Mouse (Mus musculus): ENCODE data around the gene Prx.
"Not testable (repeated sequence)": the region's sequence is repeated elsewhere in the genome, so short reads cannot be mapped to it uniquely, and the experiment has no call there.

Prx gene

GRCm38 (mm10) chr7:27481627-27481969 lies 17.5 kb upstream of the Prx start:
- ATAC-seq (ENCODE audit: insufficient number of reproducible peaks, low FRiP score, low TSS enrichment), result peak; percentile 63; the same call in 1 of the 2 replicates

- no peak for ATAC-seq (ENCODE audit: insufficient number of reproducible peaks, low FRiP score, low TSS enrichment)
Measured at GRCm38 (mm10) chr7:27483860-27484259, 15.3 kb upstream of the Prx start.

GRCm38 (mm10) chr7:27486102-27486769 lies 12.9 kb upstream of the Prx start:
- no peak for ATAC-seq (ENCODE audit: insufficient number of reproducible peaks, low FRiP score, low TSS enrichment)

GRCm38 (mm10) chr7:27486770-27487697 lies 12.1 kb upstream of the Prx start, which contains the start of gene Sertad1:
Gene Sertad1, plus strand, starts transcription at chr7:27486910.
- ATAC-seq (ENCODE audit: insufficient number of reproducible peaks, low FRiP score, low TSS enrichment), result peak; percentile 88

GRCm38 (mm10) chr7:27487740-27488268 lies 11.3 kb upstream of the Prx start:
- no peak for ATAC-seq (ENCODE audit: insufficient number of reproducible peaks, low FRiP score, low TSS enrichment)

- ATAC-seq (ENCODE audit: insufficient number of reproducible peaks, low FRiP score, low TSS enrichment), result no peak
Measured at GRCm38 (mm10) chr7:27489270-27489869, 9.8 kb upstream of the Prx start.

- no peak for ATAC-seq (ENCODE audit: insufficient number of reproducible peaks, low FRiP score, low TSS enrichment)
Measured at GRCm38 (mm10) chr7:27490227-27490542, 8.9 kb upstream of the Prx start.

GRCm38 (mm10) chr7:27490543-27491329 lies 8.4 kb upstream of the Prx start:
- peak; percentile 53 for ATAC-seq (ENCODE audit: insufficient number of reproducible peaks, low FRiP score, low TSS enrichment)

- no peak for ATAC-seq (ENCODE audit: insufficient number of reproducible peaks, low FRiP score, low TSS enrichment)
Measured at GRCm38 (mm10) chr7:27491856-27492255, 7.3 kb upstream of the Prx start.

GRCm38 (mm10) chr7:27493022-27493421 lies 6.1 kb upstream of the Prx start:
- ATAC-seq (ENCODE audit: insufficient number of reproducible peaks, low FRiP score, low TSS enrichment), result no peak

- no peak for ATAC-seq (ENCODE audit: insufficient number of reproducible peaks, low FRiP score, low TSS enrichment)
Measured at GRCm38 (mm10) chr7:27493450-27493849, 5.7 kb upstream of the Prx start.

GRCm38 (mm10) chr7:27494659-27495367 lies 4.3 kb upstream of the Prx start:
- ATAC-seq (ENCODE audit: insufficient number of reproducible peaks, low FRiP score, low TSS enrichment), result not testable (repeated sequence)

- no peak for ATAC-seq (ENCODE audit: insufficient number of reproducible peaks, low FRiP score, low TSS enrichment)
Measured at GRCm38 (mm10) chr7:27501620-27502019, 2.5 kb downstream of the Prx start.

- no peak for ATAC-seq (ENCODE audit: insufficient number of reproducible peaks, low FRiP score, low TSS enrichment)
Measured at GRCm38 (mm10) chr7:27506765-27507370, 7.7 kb downstream of the Prx start.

- ATAC-seq (ENCODE audit: insufficient number of reproducible peaks, low FRiP score, low TSS enrichment), result peak; percentile 68; the same call in 1 of the 2 replicates
Measured at GRCm38 (mm10) chr7:27507711-27508647, 8.9 kb downstream of the Prx start.

GRCm38 (mm10) chr7:27508648-27509005 lies 9.5 kb downstream of the Prx start:
- 0 out of 2 replicates have a peak, but pooled peaks have one; percentile 63 for ATAC-seq (ENCODE audit: insufficient number of reproducible peaks, low FRiP score, low TSS enrichment)

GRCm38 (mm10) chr7:27510809-27511208 lies 11.7 kb downstream of the Prx start:
- no peak for ATAC-seq (ENCODE audit: insufficient number of reproducible peaks, low FRiP score, low TSS enrichment)

- no peak for ATAC-seq (ENCODE audit: insufficient number of reproducible peaks, low FRiP score, low TSS enrichment)
Measured at GRCm38 (mm10) chr7:27514961-27515360, 15.8 kb downstream of the Prx start.

All from cerebellum, adult (tissue).